In the genomic region with DNA sequence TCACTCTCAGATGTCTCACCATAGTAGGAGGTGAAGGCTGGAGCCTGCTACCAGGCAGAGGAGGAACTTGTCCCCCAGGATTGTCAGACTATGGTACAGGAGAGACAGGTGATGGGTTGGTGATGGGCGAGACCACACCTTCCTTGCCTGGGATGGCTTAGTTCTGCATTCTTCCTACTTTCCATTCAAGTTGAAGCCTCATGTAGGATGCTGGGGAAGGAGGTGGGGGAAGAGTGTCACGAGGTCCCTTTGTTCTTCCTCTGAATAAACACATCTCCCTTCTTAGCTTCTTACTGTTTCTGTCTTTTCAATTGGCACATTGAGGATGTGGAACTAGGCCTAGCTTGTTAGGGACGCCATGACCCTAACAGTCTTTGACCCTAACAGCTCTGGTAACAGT, we compare ENCODE assay signal across 33 mouse cellular contexts. TPM values are rescaled to one million over a fixed set of nuclear protein-coding genes. Genes with fewer than 3 reads are reported as not detected.
"Had no signal": no experiment of that assay in that cellular context is flagged by ENCODE, and none has a peak within 500 bp of the region (broad histone marks: within the 10 kb centered on the region; RNA-seq: fewer than 3 reads in every experiment).

No protein-coding gene starts in this region.

- H3K36me3 ChIP-seq: limb, embryonic 10.5 days; limb, embryonic 12.5 days; limb, embryonic 13.5 days; limb, embryonic 15.5 days; liver, embryonic 12.5 days; liver, embryonic 13.5 days; liver, embryonic 15.5 days; lung, embryonic 15.5 days; midbrain, embryonic 10.5 days; midbrain, embryonic 12.5 days; midbrain, embryonic 13.5 days; neural tube, embryonic 12.5 days; neural tube, embryonic 13.5 days had no signal

- H3K9me3 ChIP-seq: limb, embryonic 10.5 days; limb, embryonic 12.5 days; limb, embryonic 13.5 days; limb, embryonic 15.5 days; liver, embryonic 12.5 days; liver, embryonic 13.5 days; liver, embryonic 15.5 days; lung, embryonic 15.5 days; megakaryocyte, embryonic 14.5 days; midbrain, embryonic 10.5 days; midbrain, embryonic 12.5 days; midbrain, embryonic 13.5 days; neural tube, embryonic 12.5 days; neural tube, embryonic 13.5 days had no signal

- H3K4me1 ChIP-seq: limb, embryonic 15.5 days; liver, embryonic 12.5 days; liver, embryonic 13.5 days; liver, embryonic 15.5 days; lung, embryonic 15.5 days had no signal

- H3K27me3 ChIP-seq: limb, embryonic 12.5 days; limb, embryonic 13.5 days; limb, embryonic 15.5 days; liver, embryonic 13.5 days; lung, embryonic 15.5 days; midbrain, embryonic 12.5 days; midbrain, embryonic 13.5 days; neural tube, embryonic 12.5 days; neural tube, embryonic 13.5 days had no signal

- ATAC-seq: liver, embryonic 12.5 days; liver, postnatal 0 days; lung, postnatal 0 days; midbrain, embryonic 13.5 days; midbrain, embryonic 16.5 days had no signal

- H3K9ac ChIP-seq: limb, embryonic 12.5 days; limb, embryonic 13.5 days; limb, embryonic 15.5 days; liver, embryonic 12.5 days; liver, embryonic 13.5 days; liver, embryonic 14.5 days; liver, embryonic 15.5 days; liver, postnatal 0 days; lung, embryonic 14.5 days; lung, embryonic 15.5 days; midbrain, embryonic 12.5 days; midbrain, embryonic 13.5 days; neural tube, embryonic 12.5 days; neural tube, embryonic 13.5 days had no signal

- H3K4me3 ChIP-seq: limb, embryonic 10.5 days; limb, embryonic 12.5 days; limb, embryonic 13.5 days; limb, embryonic 15.5 days; liver, embryonic 12.5 days; liver, embryonic 13.5 days; liver, embryonic 15.5 days; lung, embryonic 15.5 days; megakaryocyte, embryonic 14.5 days; midbrain, embryonic 10.5 days; midbrain, embryonic 12.5 days; midbrain, embryonic 13.5 days; myocyte; neural tube, embryonic 12.5 days; neural tube, embryonic 13.5 days had no signal

- H3K4me2 ChIP-seq: limb, embryonic 12.5 days; limb, embryonic 13.5 days; limb, embryonic 15.5 days; liver, embryonic 11.5 days; liver, embryonic 12.5 days; liver, embryonic 13.5 days; liver, embryonic 15.5 days; lung, embryonic 14.5 days; lung, embryonic 15.5 days; midbrain, embryonic 12.5 days; midbrain, embryonic 13.5 days; neural tube, embryonic 12.5 days; neural tube, embryonic 13.5 days had no signal

- H3K27ac ChIP-seq: limb, embryonic 10.5 days; limb, embryonic 12.5 days; limb, embryonic 13.5 days; limb, embryonic 15.5 days; liver, embryonic 12.5 days; liver, embryonic 13.5 days; liver, embryonic 14.5 days; liver, embryonic 15.5 days; lung, embryonic 15.5 days; macrophage; midbrain, embryonic 10.5 days; midbrain, embryonic 12.5 days; midbrain, embryonic 13.5 days; neural tube, embryonic 12.5 days; neural tube, embryonic 13.5 days had no signal

- DNase-seq: left cerebral cortex, postnatal 4 days; liver; liver, embryonic 13.5 days; liver, postnatal 0 days; lung, adult 18-20 months; lung, adult 2 months; lung, embryonic 14.5 days; lung, postnatal 10 days; lung, postnatal 14 days; lung, postnatal 36 days; lung, postnatal 4 days; midbrain, embryonic 14.5 days had no signal

RNA-seq across cellular contexts. Expression of gene Myo1e, which starts 30.9 kb away (rescaled TPM):
- total RNA-seq: megakaryocyte progenitor cell, adult 5-6 weeks had no signal

RNA-seq across cellular contexts. Expression of gene Fam81a, which starts 33.9 kb away (rescaled TPM):
- total RNA-seq: megakaryocyte progenitor cell, adult 5-6 weeks; megakaryocyte-erythroid progenitor cell, adult 5-6 weeks had no signal
- polyA plus RNA-seq: macrophage had no signal
